Mouse (Mus musculus) MN1 (cell line): ENCODE results near the gene Lpcat3.

Experiments
- DNase-seq: peaks from one replicate; pipeline ENCODE4 v3.0.0-alpha.2; 2016; ENCODE audit warnings: low spot score

The Lpcat3 gene

DNA sequence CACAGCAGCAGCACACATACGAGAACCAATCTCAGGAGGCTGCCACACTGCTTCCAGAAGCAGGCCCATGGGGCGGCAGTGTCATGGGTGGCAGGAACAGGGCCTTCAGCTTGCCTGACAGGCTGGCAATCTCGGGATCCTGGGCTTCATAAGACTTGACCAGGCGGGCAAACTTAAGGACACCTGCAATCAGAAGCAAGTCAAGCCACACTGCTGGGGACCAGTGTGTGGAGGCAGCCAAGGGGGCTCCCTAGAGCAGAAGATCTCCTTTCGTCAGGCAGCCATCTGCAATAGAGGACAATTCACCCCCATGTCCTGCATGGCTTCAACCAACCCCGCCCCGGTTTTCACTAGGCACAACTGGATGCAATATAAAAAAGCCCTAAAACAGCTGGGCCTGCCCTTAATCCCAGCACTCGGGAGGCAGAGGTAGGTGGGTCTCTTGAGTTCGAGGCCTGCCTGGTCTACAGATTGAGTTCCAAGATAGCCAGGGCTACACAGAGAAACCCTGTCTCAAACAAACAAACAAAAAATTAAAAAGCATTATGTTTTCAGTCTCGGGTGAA, 76.5 kb downstream of the Lpcat3 start:
- peak; percentile 13 for DNase-seq

DNA sequence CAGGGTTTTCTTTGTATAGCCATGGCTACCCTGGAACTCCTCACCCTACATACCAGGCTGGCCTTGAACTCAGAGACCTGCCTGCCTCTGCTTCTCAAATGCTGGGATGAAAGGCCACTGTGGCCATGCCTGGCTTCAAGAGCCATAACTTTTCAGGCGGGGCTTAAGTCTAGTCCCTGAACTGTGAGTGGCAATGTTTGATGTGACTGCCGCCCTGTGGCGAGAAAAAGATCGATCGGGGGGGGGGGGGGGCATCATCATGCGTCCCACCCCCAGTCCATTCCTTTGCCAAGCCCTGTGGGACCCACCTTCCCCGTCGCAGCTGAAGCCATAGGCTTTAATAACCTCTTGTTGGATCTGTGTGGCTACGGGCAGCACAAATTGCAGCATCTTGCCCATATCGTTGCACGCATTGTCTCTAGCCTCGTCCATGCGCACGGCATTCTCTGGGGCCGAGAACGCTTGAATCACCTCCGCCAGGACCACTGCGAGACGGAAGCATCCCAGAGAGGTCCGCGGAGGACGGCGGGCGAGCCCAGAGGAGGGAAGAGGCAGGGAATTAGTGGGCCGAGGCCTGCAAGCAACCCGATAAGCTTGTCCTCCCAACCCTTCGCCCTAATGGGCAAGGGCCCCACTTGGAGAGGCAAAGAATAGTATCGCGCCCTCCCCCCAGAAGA, 77.5 kb downstream of the Lpcat3 start:
- peak; percentile 81 for DNase-seq

DNA sequence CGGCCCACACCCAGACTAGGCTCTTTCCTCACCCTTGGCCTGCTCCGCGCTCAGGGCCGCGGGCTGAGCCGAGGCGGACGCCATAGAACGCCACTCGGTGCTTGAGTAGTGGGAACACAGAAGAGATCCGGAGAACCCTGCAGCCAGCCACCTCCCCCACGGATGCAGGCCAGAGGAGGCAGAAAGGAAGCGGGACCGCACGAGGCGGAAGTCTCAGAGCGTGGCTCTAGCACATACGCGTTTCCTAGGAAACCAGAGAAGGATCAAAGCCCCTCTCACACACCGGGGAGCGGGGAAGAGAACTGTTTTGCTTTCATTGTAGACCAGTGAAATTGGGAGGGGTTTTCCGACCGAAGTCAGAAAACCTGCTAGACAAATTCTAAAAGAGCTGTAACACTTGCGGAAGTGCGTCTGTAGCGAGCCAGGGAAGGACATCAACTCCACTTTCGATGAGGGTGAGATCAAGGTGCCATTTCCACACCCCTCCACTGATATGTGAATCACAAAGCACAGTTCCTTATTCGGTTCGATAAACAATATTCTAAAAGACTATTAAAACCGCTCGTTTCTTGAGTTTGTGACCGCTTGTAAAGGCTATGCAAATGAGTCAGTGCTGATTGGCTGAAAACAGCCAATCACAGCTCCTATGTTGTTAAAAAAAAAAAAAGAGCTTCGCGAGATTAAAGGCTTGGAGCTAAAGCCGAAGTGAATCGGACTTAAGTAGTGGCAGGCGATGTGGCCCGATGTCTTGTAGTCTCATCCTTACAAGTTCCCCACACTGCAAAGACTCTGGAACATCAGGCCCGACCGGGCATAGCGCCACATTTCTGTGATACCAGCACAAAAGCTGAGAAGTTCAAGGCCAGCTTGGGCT, 78.3 kb downstream of the Lpcat3 start, which contains the start of gene Grcc10:
Gene Grcc10 (minus strand): TSS at position 487 of the 874 bp plus-strand sequence.
- peak; percentile 95 for DNase-seq

DNA sequence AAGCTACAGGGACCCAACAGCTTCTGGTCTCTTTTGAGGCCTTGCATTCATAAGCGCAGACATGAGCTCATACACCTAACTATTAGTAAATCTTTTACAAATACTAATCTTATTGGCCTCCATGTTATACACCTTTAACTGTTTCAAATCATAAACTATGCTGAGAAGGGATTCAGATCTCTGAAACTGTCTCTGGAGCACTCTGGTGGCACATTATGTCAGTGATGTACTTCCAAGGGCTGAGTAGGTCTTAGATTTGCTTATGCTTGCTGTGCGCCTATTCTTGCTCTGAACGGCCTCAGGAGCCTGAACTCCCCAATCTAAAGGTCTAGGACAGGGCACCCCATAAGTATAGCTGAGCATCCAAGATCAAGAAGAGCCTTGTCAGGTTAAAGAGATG, 79.0 kb downstream of the Lpcat3 start:
- DNase-seq: no peak

DNA sequence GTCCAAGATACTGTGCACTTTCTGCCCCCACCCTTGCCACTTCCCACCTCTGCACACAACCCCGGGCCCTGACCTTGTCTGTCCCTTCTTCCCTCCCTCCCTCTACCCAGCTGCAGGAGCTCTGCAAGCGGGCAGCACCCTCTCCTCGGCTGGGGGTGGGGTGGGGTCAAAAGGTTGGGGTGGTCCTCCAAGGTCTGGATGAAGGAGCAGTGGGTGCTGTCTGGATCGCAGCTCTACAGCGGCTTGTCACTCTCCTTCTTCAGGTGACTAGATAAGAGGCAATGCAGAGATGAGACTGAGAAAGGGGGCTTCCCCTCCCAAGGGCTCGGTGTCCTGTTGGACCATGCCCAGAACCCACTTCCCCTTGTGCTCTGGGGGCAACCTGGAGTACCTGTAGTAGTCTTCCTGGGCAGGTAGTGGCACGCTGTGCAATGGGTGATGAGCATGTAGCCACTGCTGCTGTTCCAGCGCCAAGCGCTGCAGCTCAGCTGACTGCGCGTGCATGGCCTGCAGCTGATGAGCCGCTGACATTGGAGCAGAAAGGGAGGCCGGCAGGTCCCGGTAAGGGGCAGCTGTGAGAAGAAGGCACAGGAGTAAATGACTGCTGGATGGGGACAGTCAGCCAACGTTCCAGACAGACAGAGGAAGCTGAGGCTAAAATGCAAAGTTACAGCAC, 80.2 kb downstream of the Lpcat3 start:
- DNase-seq: no peak

DNA sequence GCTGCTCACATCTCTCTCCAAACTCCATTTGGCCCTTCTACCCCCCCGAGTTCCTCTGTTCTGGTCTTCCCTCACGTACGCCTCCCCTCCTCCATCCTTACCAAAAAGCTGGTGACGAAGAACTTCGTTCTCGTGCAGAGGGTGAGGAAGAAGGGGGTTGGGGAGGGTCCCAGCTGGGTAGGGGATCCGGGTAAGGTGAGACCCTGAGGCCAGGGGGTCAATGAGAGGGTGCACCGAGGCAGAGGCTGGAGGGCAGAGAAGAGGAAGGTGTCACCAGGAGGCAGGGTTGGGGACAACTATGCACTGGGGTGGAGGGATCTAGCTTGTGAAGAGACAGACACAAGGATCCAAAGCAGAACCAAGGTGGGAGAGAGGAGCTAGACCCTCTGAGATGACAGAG, 80.8 kb downstream of the Lpcat3 start:
- DNase-seq: no peak

DNA sequence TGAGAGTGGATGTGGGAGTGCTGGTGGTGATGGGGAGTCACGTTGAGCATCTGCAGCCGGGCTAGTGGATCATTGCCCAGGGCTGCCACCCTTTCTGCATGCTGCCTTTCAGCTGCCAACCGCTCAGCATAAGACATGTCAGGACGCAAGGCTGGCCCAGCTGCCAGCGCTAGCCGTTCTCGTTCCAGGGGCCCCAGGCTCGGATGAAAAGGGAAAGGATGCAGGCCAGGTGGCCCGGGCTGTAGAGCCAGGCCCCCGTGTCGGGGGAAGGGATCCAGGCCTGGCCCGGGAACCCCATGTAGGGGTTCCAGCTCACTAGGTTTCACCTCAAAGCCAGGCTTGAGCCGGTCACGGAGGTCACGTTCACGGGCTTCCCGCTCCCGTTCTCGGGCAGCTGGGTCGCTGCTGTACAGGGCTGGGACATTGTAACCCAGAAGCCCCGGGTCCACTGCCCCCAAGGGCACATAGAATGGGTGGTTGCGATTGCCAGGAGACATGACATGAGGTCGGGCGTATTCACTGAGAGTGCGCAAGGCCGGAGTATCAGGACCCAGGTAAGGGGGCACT, 82.0 kb downstream of the Lpcat3 start:
- DNase-seq: no peak

DNA sequence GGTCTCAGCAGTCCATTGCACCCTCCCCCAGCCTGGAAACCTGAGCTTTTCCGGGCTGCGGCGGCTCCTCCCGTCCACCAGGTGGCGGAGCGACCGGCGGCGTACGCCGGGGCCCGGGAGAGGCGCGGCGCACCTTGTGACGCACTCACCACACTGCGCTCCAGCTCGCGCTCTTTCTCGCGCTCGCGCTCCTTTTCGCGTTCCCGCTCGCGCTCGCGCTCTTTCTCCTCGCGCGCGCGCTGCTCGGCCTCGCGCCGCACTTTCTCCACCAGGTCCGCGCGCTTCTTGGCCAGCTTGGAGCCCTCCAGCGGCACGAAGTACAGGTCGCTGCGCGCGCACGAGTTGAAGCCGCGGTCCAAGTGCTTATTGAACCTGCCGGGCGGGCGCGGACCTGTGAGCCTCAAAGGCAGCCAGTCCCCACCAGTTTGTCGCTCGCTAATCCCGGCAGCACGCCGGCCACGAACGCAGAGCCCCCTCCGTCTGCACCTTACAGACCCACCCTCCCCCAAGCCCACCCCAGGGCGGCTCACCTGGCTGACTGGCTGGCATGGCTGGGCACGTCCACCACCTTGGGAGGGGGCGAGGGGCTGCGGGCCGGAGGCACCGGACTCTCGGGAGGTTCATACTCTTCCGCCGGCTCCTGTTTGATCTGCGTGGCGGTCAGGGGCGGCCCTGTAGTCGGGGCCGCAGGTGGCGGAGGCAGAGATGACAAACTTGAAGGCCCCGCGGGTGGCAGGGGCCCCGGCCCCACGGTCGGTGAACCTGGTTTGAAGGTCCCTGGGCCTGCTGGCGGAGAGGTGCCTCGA, 82.9 kb downstream of the Lpcat3 start:
- peak; percentile 49 for DNase-seq

DNA sequence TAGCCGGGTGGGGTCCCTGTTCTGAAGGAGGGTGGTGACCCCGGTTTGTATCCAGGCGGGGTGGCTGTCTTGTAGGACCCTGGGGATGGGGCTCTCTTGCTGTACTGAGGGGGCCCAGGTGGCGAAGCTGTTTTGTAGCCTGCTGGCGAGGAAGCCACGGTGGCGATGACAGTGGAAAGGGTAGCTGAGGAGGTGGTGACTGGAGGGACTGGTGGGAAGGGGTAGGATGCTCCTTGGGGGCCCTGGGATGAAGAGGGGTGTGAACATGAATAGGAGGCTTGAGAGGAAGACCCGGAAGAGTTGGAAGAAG, 83.4 kb downstream of the Lpcat3 start:
- no peak for DNase-seq

DNA sequence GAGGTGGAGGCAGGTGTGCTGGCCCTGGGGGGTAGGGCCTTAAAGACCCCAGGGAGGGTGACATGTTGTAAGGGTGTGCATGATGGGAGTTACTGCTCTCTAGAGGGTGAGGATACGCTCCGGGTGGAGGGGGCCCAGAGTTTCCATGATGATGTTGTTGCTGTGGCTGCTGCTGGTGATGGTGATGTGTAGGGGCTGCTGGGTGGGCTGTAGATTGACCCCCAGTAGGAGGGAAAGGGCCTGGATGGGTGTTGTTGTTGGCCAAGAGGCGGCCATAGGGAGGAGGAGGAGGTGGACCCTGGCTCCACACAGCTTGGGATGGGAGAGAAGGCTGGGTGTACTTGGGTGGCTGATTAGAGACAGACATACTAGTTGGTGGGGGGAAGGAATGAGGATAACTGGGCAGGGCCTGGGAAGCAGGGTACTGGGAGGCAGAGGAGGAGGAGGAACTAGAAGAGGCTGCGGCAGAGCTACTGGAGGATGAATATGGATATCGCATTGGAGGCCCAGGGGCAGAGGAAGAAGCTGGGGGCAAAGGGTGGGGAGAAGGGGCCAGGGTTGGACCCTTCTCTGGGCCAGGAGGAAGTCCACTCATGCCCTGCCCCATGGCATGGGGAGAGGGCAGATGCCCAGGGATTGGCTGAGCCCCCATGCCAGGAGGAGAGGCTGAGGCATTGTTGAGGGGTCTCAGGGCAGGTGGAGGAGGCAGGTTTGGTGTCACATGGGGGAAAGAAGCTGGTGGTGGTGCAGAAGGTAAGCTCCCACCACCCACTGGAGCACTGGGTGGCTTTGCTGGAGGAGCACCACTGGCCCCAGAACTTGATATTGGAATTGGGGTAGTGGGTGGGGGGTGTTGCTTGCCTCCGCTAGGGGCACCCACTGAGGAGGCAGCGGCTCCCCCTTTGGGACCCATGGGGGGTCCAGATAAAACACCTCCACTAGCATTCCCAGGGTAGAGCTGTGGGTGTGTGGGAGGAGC, 84.1 kb downstream of the Lpcat3 start:
- DNase-seq: no peak

DNA sequence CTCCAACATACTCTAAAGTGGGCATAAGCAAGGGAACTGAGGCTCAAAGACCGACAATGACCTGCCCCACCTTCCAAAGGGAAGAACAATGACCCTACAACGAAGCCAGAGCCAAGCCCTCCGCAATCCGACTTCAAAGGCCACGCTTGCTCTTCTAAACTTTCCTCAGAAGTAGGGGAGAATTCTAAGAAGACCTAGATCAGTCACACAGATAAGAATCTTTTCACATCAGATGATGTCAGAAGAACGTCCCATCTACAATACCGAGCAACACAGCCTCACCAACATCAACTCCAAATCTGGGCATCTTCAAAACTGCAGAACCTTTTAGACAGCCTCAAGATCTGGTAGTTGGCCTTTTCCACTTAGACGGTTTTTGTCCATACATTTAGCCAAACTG, 87.6 kb downstream of the Lpcat3 start:
- DNase-seq: no peak

DNA sequence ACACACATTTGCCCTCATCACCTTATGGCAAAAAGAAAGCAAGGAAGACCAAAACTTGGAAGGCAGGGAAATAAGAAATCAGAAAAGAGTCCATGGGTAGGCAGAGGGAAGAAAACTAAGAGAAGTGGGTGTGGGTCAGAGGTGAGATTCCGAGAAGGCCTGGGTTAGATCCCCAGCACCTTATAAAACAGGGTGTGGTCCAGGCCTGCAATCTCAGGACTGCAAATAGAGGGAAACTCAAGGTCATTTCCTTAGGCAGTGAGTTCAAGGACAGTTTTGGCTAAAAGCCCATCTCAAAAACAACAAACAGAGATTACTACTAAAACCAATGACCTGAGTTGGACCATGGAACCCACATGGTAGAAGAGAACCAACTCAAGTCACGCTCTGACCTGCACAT, 91.0 kb downstream of the Lpcat3 start:
- no peak for DNase-seq
